Mouse (Mus musculus) intestine, embryonic 15.5 days (tissue): ENCODE results near the gene Gm26920. TPM values are rescaled to one million over a fixed set of nuclear protein-coding genes. Genes with fewer than 3 reads are reported as not detected.

Experiments
- ATAC-seq: fragments of 200-750 bp; cut with Nextera tagmentation; 2 replicates; pipeline ENCODE4 v1.8.0; 2017; ENCODE audit warnings: moderate TSS enrichment, moderate library complexity
- H3K27ac ChIP-seq: fragments of 300-500 bp; sonication (generic); 2 replicates; pipeline ENCODE4 v1.5.1; 2015; ENCODE audit warnings: mild to moderate bottlenecking, inconsistent platforms
- H3K27me3 ChIP-seq: fragments of 300-500 bp; sonication (generic); replicated peaks from 2 replicates; pipeline ENCODE4 v1.6.1; 2015; ENCODE audit warnings: inconsistent platforms
- H3K36me3 ChIP-seq: fragments of 300-500 bp; sonication (generic); 2 replicates; pipeline ENCODE4 v1.6.1; 2015; ENCODE audit warnings: inconsistent platforms
- H3K4me1 ChIP-seq: fragments of 300-500 bp; sonication (generic); replicated peaks from 2 replicates; pipeline ENCODE4 v1.6.1; 2015; ENCODE audit warnings: inconsistent platforms
- H3K4me2 ChIP-seq: fragments of 300-500 bp; sonication (generic); replicated peaks from 2 replicates; pipeline ENCODE4 v1.6.1; 2015; ENCODE audit warnings: mild to moderate bottlenecking, inconsistent platforms
- H3K4me3 ChIP-seq: fragments of 300-500 bp; sonication (generic); replicated peaks from 2 replicates; pipeline ENCODE4 v1.5.1; 2015; ENCODE audit warnings: inconsistent platforms
- H3K9ac ChIP-seq: fragments of 300-500 bp; sonication (generic); 2 replicates; pipeline ENCODE4 v1.6.1; 2015; ENCODE audit warnings: inconsistent platforms
- H3K9me3 ChIP-seq: fragments of 300-500 bp; sonication (generic); 2 replicates; pipeline ENCODE4 v1.6.1; 2016; ENCODE audit warnings: inconsistent platforms
- WGBS: fragments of 180-500 bp; shearing (Covaris S2); methylation state at CpG from one replicate; pipeline ENCODE4 v1.1.7; 2015; 5-methylcytosine and 5-hydroxymethylcytosine counted together
- polyA plus RNA-seq: library from polyadenylated mRNA; unstranded; fragments of >200 nt; fragmentation: Nextera tagmentation; extraction: Ambion mirVana; gene quantifications from 2 replicates; pipeline ENCODE4 v1.2.1, GENCODE M21; 2015

Gm26920 gene
- polyA plus RNA-seq, 1 experiment from 2014 or later = 1.2 TPM

GRCm38 (mm10) chr7:30048126-30048525 lies 42.1 kb downstream of the Gm26920 start:
- H3K36me3 ChIP-seq = no peaks in the 10 kb centered on the region
- no peak overlapping the region for H3K9ac ChIP-seq
- 83% methylated on average over 4 of the region's 4 CpGs for WGBS
- H3K4me1 ChIP-seq = peaks cover 8% of the 10 kb centered on the region; the same call in 1 of the 2 replicates
- ATAC-seq = no peak
- no peaks in the 10 kb centered on the region for H3K9me3 ChIP-seq
- H3K27ac ChIP-seq = no peak overlapping the region
- no peak overlapping the region for H3K4me2 ChIP-seq
- no peak overlapping the region for H3K4me3 ChIP-seq
- no peaks in the 10 kb centered on the region for H3K27me3 ChIP-seq

GRCm38 (mm10) chr7:30044354-30044753 lies 45.9 kb downstream of the Gm26920 start:
- Histone ChIP-seq H3K4me1 (no peaks in the 10 kb centered on the region), H3K9ac (no peak overlapping the region), H3K27me3 (no peaks in the 10 kb centered on the region), H3K27ac (no peak overlapping the region), H3K4me3 (no peak overlapping the region), H3K9me3 (no peaks in the 10 kb centered on the region), H3K36me3 (no peaks in the 10 kb centered on the region), H3K4me2 (no peak overlapping the region)
- ATAC-seq = no peak
- WGBS = 54% methylated on average over 9 of the region's 9 CpGs

- Histone ChIP-seq H3K27ac (no peak overlapping the region), H3K27me3 (no peaks in the 10 kb centered on the region), H3K36me3 (no peaks in the 10 kb centered on the region), H3K9ac (no peak overlapping the region), H3K9me3 (no peaks in the 10 kb centered on the region), H3K4me3 (no peak overlapping the region), H3K4me1 (no peaks in the 10 kb centered on the region), H3K4me2 (no peak overlapping the region)
- 93% methylated on average over 12 of the region's 12 CpGs for WGBS
- no peak for ATAC-seq
These were observed 55.9 kb downstream of the Gm26920 start for GRCm38 (mm10) chr7:30034331-30034730.

GRCm38 (mm10) chr7:30031379-30031778 lies 58.8 kb downstream of the Gm26920 start:
- 90% methylated on average over 3 of the region's 3 CpGs for WGBS
- Histone ChIP-seq H3K36me3 (peaks cover 4% of the 10 kb centered on the region; the same call in 1 of the 2 replicates), H3K9ac (no peak overlapping the region), H3K27me3 (no peaks in the 10 kb centered on the region), H3K4me1 (no peaks in the 10 kb centered on the region), H3K4me3 (no peak overlapping the region), H3K9me3 (no peaks in the 10 kb centered on the region), H3K27ac (no peak overlapping the region), H3K4me2 (no peak overlapping the region)
- ATAC-seq = no peak

- no peaks in the 10 kb centered on the region for H3K27me3 ChIP-seq
- H3K36me3 ChIP-seq = peaks cover 9% of the 10 kb centered on the region; the same call in 1 of the 2 replicates
- no peaks in the 10 kb centered on the region for H3K9me3 ChIP-seq
- no peak overlapping the region for H3K9ac ChIP-seq
- no peak for ATAC-seq
- H3K4me2 ChIP-seq = no peak overlapping the region
- H3K4me3 ChIP-seq = no peak overlapping the region
- 33% methylated on average over 6 of the region's 6 CpGs for WGBS
- no peak overlapping the region for H3K27ac ChIP-seq
- H3K4me1 ChIP-seq = no peaks in the 10 kb centered on the region
These were observed 59.5 kb downstream of the Gm26920 start for GRCm38 (mm10) chr7:30030677-30031076.

- 89% methylated on average over 3 of the region's 3 CpGs for WGBS
- H3K4me1 ChIP-seq = no peaks in the 10 kb centered on the region
- no peak overlapping the region for H3K9ac ChIP-seq
These were observed 61.6 kb downstream of the Gm26920 start for GRCm38 (mm10) chr7:30028572-30028971.

GRCm38 (mm10) chr7:30027331-30027730 lies 62.9 kb downstream of the Gm26920 start:
- WGBS = 69% methylated on average over 4 of the region's 4 CpGs

More at GRCm38 (mm10) chr7:30028572-30028971, 61.6 kb downstream of the Gm26920 start:
- peaks cover 19% of the 10 kb centered on the region; the same call in 1 of the 2 replicates for H3K36me3 ChIP-seq
- ATAC-seq = no peak
- no peak overlapping the region for H3K27ac ChIP-seq
- H3K9me3 ChIP-seq = no peaks in the 10 kb centered on the region
- no peak overlapping the region for H3K4me2 ChIP-seq
- H3K27me3 ChIP-seq = no peaks in the 10 kb centered on the region
- no peak overlapping the region for H3K4me3 ChIP-seq

GRCm38 (mm10) chr7:30025358-30025757 lies 64.9 kb downstream of the Gm26920 start:
- H3K9me3 ChIP-seq = no peaks in the 10 kb centered on the region
- ATAC-seq = no peak
- peaks cover 34% of the 10 kb centered on the region for H3K36me3 ChIP-seq
- no peaks in the 10 kb centered on the region for H3K4me1 ChIP-seq
- WGBS = 85% methylated on average over 5 of the region's 5 CpGs
- H3K9ac ChIP-seq = no peak overlapping the region
- H3K4me2 ChIP-seq = no peak overlapping the region
- no peaks in the 10 kb centered on the region for H3K27me3 ChIP-seq
- no peak overlapping the region for H3K27ac ChIP-seq
- H3K4me3 ChIP-seq = no peak overlapping the region

More at GRCm38 (mm10) chr7:30027331-30027730, 62.9 kb downstream of the Gm26920 start:
- no peak for ATAC-seq
- Histone ChIP-seq H3K9ac (no peak overlapping the region), H3K9me3 (no peaks in the 10 kb centered on the region), H3K27ac (no peak overlapping the region), H3K27me3 (no peaks in the 10 kb centered on the region), H3K4me1 (no peaks in the 10 kb centered on the region), H3K36me3 (peaks cover 32% of the 10 kb centered on the region), H3K4me2 (no peak overlapping the region), H3K4me3 (no peak overlapping the region)

GRCm38 (mm10) chr7:30023800-30024199 lies 66.4 kb downstream of the Gm26920 start:
- 85% methylated on average over 8 of the region's 8 CpGs for WGBS
- no peak overlapping the region for H3K9ac ChIP-seq
- peaks cover 41% of the 10 kb centered on the region for H3K36me3 ChIP-seq

GRCm38 (mm10) chr7:30023324-30023723 lies 66.9 kb downstream of the Gm26920 start:
- ATAC-seq = no peak
- Histone ChIP-seq H3K4me2 (no peak overlapping the region), H3K36me3 (peaks cover 46% of the 10 kb centered on the region), H3K4me3 (no peak overlapping the region), H3K27ac (no peak overlapping the region), H3K9me3 (no peaks in the 10 kb centered on the region), H3K4me1 (no peaks in the 10 kb centered on the region), H3K27me3 (no peaks in the 10 kb centered on the region), H3K9ac (no peak overlapping the region)
- WGBS = 93% methylated on average over 9 of the region's 9 CpGs

More at GRCm38 (mm10) chr7:30023800-30024199, 66.4 kb downstream of the Gm26920 start:
- Histone ChIP-seq H3K27ac (no peak overlapping the region), H3K4me3 (no peak overlapping the region), H3K4me2 (no peak overlapping the region), H3K27me3 (no peaks in the 10 kb centered on the region), H3K4me1 (no peaks in the 10 kb centered on the region), H3K9me3 (no peaks in the 10 kb centered on the region)
- no peak for ATAC-seq

GRCm38 (mm10) chr7:30019543-30019942 lies 70.7 kb downstream of the Gm26920 start:
- no peaks in the 10 kb centered on the region for H3K4me1 ChIP-seq
- H3K27me3 ChIP-seq = no peaks in the 10 kb centered on the region
- ATAC-seq = no peak
- no peak overlapping the region for H3K27ac ChIP-seq
- no peak overlapping the region for H3K9ac ChIP-seq
- peaks cover 51% of the 10 kb centered on the region for H3K36me3 ChIP-seq
- 98% methylated on average over 2 of the region's 2 CpGs for WGBS
- H3K4me3 ChIP-seq = no peak overlapping the region
- H3K9me3 ChIP-seq = no peaks in the 10 kb centered on the region
- H3K4me2 ChIP-seq = no peak overlapping the region

GRCm38 (mm10) chr7:30017226-30017625 lies 73.0 kb downstream of the Gm26920 start:
- Histone ChIP-seq H3K9ac (no peak overlapping the region), H3K9me3 (no peaks in the 10 kb centered on the region), H3K27me3 (no peaks in the 10 kb centered on the region), H3K4me3 (no peak overlapping the region), H3K4me2 (no peak overlapping the region), H3K36me3 (peaks cover 39% of the 10 kb centered on the region), H3K27ac (no peak overlapping the region), H3K4me1 (no peaks in the 10 kb centered on the region)
- 95% methylated on average over 6 of the region's 6 CpGs for WGBS
- no peak for ATAC-seq

GRCm38 (mm10) chr7:30012956-30013363 lies 77.2 kb downstream of the Gm26920 start:
- Histone ChIP-seq H3K9me3 (no peaks in the 10 kb centered on the region), H3K4me3 (no peak overlapping the region), H3K9ac (no peak overlapping the region), H3K27me3 (no peaks in the 10 kb centered on the region), H3K27ac (no peak overlapping the region), H3K36me3 (peaks cover 25% of the 10 kb centered on the region), H3K4me1 (peaks cover 21% of the 10 kb centered on the region), H3K4me2 (no peak overlapping the region)
- WGBS = 83% methylated on average over 4 of the region's 4 CpGs
- peak; percentile 35; the same call in 1 of the 2 replicates for ATAC-seq
